Mouse (Mus musculus) liver, adult (tissue): ENCODE data around the gene Fam174b.
A peak's percentile ranks its signal among the peaks of the same experiment; 100 is the strongest.

Experiments
- GATA4 ChIP-seq: IDR thresholded peaks from 2 replicates; pipeline ENCODE4 v1.6.1; 2014; ENCODE audit warnings: mild to moderate bottlenecking, low read length; ENCODE audit not compliant: insufficient replicate concordance

The Fam174b gene

GRCm38 (mm10) chr7:73743144-73743543 is 3.0 kb downstream of the Fam174b start:
- no peak for TF ChIP-seq GATA4

DNA sequence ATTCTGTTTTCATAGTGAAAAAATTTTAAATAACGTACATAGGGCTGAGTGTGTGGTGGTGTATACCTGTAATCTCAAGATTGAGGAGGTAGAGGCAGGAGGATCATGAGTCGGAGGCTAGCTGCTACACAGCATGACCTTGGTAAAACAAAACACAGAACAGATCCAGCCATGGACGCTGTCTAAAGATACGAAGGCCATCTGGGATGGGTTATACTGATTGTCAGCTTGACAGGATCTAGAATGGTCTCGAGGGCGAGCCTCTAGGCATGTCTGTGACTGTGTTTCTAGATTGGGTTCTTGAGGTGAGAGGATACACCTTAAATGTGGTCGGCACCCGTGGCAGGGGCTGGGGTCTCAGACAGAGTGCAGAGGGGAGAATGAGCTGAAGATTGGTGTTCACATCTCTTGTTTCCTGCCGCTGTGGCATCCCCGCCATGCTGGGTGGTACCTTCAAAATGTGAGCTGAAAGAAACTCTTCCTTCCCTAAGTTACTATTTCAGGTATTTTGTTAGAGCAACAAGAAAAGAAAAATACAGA is 3.8 kb downstream of the Fam174b start:
- TF ChIP-seq GATA4, result no peak

- no peak for TF ChIP-seq GATA4
Observed at GRCm38 (mm10) chr7:73745903-73746302, 5.8 kb downstream of the Fam174b start.

DNA sequence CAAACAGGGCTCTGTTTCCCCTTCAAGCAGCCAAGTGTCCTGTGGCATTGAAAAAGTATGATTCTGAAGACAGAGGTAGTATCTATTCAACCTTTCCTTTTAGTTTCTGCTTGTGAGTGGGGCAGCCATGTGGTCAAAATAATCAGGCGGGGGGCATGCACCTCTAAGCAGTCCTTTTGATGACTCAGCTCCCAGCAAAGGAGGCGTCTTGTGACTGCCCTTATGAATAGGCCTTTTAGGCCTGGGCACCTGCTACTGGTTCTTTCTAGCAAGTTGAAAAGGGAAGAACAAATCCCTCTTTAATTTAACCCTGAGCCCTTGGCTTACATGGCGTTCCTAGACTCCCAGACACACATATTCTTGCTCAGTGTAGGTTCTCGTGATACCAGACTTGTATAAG is 6.7 kb downstream of the Fam174b start:
- TF ChIP-seq GATA4, result no peak

GRCm38 (mm10) chr7:73747531-73747930 is 7.4 kb downstream of the Fam174b start:
- no peak for TF ChIP-seq GATA4

- no peak for TF ChIP-seq GATA4
Observed at GRCm38 (mm10) chr7:73748437-73749108, 8.5 kb downstream of the Fam174b start.

GRCm38 (mm10) chr7:73749339-73749738 is 9.2 kb downstream of the Fam174b start:
- no peak for TF ChIP-seq GATA4

GRCm38 (mm10) chr7:73749983-73750382 is 9.9 kb downstream of the Fam174b start:
- TF ChIP-seq GATA4, result no peak

DNA sequence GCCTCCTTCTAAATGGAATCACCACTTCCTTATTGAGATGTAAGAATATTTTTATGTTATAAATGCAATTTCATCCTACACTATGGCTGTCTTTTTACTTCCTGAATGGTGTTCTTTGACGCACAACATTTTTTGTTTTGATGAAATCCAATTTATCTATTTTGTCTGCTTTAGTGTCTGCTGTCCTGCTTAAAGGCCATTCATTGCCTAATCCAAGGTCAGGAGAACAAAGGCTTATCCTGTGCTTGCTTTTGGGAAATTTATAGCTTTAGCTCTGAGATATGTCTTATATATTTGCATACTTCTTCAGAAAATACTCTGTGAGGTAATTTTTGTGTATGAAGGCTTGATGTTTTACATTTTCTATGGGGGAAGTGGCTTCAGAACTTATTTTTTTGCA is 13.5 kb downstream of the Fam174b start:
- TF ChIP-seq GATA4, result no peak

GRCm38 (mm10) chr7:73755377-73756110 is 15.4 kb downstream of the Fam174b start:
- TF ChIP-seq GATA4, result no peak

GRCm38 (mm10) chr7:73761691-73762189 is 21.6 kb downstream of the Fam174b start:
- TF ChIP-seq GATA4, result no peak

DNA sequence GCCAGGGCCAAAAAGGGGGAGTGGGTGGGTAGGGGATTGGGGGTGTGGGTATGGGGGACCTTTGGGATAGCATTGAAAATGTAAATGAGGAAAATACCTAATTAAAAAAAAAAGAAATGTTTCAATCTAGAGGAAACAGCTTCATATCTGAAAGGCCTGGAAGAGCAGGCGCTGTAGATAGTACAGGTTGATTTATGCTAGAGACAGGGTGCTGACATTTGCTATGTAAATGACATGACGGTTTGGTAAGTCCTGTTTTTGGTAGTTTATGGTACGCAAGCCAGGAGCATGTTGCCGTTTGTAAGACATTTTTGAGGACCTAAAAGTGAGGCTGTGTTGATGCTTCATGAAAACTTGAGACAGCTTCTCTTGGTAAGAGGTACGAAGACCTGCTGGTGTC is 24.6 kb downstream of the Fam174b start:
- TF ChIP-seq GATA4, result no peak

- peak; percentile 67; the same call in 1 of the 2 replicates for TF ChIP-seq GATA4
Observed at GRCm38 (mm10) chr7:73765186-73765903, 25.2 kb downstream of the Fam174b start.

- TF ChIP-seq GATA4, result no peak
Observed at GRCm38 (mm10) chr7:73769224-73769623, 29.1 kb downstream of the Fam174b start.
